Mouse (Mus musculus): Measurements from ENCODE around the gene Gm21969.

GRCm38 (mm10) chr4:139584704-139585103 is 18.3 kb upstream of the Gm21969 start:
- no peak for TF ChIP-seq POLR2A (IDR thresholded peaks at IDR 0.05; ENCODE audit: borderline replicate concordance, low read depth, low read length)
- no peak for TF ChIP-seq CTCF (IDR thresholded peaks at IDR 0.05; ENCODE audit: low read depth, low read length)

All from bone marrow macrophage, adult 2 months (primary cell).